Mouse (Mus musculus): Measurements from ENCODE around the gene Dclk2.

Dclk2 gene

DNA sequence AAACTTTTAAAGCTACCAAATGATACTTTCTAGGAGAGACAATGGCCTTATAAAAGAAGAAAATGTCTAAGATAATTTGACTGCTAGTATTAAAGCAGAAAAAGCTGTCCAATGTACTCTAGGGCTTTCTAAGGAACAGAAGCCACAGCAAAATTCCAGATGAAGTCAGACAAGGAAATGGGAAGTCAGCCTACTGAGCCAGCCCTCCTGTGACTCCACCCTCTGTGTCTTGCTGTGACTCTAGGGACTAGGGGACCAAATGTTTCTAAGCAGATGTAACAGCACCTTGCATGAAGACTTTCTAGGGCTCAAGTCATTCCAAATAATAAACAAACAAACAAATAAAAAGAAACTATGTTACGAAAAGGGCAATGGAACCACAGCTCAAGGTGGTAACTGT, 75.1 kb downstream of the Dclk2 start:
- DNase-seq (ENCODE audit: low read depth, low spot score) = peak; percentile 66

DNA sequence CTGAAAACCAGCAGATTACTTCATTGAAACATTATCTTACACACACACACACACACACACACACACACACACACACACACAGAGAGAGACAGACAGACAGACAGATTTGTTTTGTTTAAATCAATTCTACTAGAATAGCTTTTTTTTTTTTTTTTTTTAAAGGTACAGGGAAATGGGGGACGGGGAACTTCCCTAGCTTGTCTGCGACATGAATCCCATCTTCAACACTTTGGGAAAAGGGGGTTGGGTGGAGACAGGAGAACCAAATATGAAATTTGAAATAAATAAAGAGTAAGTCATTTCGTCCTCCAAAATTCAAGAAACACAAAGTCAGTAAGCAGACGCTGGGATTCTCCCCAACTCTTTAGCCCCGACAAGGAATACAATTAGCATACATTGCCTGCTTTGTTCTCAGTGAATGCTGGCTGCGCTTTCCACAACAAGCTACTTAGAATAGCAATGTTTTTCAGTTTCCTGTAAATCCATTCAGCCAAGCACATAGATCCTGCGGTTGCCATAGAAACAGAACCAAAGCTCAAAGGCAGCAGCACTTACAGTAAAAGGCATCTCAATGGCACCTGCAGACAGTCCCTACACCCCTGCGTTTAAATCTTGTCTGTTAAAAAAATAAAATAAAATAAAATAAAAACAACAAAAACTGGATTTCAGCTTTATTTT, 75.7 kb downstream of the Dclk2 start:
- DNase-seq (ENCODE audit: low read depth, low spot score) = peak; percentile 92

DNA sequence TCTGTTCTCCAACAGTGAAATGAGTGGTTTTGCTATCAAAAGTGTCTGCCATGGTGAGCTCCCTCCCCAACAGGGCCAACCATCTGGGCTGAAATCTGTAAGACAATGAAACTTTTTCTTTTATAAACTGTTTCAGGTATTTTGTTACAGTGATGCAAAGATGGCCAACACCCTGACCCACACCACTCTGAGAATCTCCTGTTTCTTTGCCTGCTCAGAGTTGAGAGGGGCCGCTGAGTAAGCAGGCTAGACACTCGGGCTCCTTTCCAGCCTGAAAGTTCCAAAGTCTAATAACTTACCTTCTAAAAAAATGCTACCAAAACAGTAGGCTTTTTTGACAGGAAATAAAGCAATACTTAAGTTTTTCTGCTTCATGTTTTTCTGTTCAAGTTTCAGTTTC, 78.2 kb downstream of the Dclk2 start:
- peak; percentile 50 for DNase-seq (ENCODE audit: low read depth, low spot score)

DNA sequence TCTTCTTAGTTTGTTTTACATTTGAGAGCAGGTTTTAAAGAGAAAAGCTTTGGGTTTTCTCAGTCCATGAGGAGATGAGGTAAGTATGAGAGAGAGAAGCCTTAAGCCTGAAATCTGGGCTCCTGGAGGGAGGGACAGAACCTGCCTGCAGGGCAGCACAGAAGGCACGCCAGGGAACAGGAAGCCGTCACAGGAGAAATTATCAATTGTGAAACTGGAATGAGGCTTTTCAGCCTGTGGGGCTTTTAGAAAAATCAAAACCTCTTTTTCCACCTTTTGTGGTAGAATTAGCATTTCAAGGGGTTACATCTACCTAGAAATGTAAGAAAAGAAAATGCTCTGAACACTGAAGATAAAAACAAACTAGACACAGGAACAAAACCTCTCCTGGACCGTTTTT, 81.0 kb downstream of the Dclk2 start:
- no peak for DNase-seq (ENCODE audit: low read depth, low spot score)

DNA sequence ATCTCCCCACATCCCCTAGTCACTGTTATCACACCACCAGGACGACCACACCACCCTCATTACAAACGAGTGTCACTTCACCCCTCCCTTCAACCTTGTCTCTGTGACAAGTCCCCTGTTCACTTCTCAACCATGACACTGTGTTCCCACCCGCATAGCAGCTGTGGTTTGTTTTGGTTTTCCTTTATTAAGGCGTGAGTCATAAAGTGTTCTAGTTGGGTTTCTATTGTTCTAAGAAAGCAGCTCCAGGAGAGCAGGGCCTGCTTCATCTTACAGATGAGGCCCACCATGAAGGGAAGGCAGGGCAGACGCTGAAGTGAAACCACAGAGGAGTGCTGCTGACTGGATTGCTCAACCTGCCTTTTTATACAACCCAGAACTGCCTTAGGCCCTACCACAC, 83.3 kb downstream of the Dclk2 start:
- no peak for DNase-seq (ENCODE audit: low read depth, low spot score)

DNA sequence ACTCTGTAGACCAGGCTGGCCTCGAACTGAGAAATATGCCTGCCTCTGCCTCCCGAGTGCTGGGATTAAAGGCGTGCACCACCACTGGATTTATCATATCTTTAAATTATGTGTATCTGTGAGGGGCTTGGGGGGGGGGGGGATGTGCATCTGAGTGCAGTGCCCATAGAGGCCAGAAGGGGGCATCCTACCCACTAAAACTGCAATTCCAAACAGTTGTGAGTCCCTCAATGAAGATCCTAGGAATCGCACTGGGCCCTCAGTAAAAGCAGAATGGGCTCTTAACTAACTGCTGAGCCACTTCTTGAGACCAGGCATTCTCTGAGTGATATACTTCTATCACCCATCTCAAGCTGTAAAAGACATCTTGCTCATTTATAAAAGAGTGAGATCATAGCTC, 85.5 kb downstream of the Dclk2 start:
- peak; percentile 43 for DNase-seq (ENCODE audit: low read depth, low spot score)

DNA sequence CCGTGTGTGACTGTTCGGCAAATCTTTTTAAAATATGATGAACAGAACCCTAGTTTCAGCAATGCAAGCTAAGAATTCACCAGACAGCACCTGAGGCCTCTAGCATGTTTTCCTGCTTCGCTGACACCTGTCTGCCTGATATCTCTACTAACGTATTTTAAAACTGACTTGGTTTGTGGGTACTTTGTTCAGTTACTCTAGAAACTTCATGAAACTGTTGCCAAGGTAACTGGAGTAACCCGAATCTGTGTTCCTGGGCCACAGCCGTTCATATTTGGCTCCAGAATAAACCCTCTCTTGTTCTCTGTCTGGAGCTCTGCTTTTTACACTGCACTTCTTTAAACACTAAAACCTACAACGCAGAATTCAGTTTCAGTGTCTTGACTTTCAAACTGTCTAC, 86.3 kb downstream of the Dclk2 start:
- DNase-seq (ENCODE audit: low read depth, low spot score) = no peak

DNA sequence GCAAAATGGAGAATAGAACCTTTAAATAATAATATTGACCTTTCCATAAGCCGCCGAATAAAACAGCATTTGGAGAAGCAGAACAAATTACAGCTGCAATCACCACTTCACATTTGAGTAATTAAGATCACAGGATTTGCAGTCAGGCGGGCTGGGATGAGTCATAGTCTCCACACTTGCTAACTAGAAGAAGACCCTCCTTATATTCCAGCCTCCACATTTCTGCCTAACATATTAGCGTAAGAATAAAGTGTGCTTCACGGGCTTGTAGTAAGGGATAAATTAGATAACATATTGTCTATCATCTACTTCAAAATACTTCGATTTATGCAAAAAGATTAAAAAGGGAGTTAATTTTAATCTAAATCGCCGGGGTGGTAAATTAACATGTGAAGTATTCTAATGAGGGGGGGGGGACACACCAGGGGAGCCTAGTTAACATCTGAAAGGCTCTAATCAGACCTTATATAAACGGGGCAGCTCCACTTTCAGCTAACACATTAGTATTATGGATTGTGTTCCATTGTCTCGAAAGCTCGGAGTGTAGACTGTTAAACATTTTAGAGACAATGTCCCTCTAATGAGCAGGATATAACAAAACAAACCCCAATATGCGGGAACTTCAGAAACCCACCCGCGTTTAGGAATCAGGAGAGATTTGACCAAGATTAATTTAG, 87.9 kb downstream of the Dclk2 start:
- no peak for DNase-seq (ENCODE audit: low read depth, low spot score)

DNA sequence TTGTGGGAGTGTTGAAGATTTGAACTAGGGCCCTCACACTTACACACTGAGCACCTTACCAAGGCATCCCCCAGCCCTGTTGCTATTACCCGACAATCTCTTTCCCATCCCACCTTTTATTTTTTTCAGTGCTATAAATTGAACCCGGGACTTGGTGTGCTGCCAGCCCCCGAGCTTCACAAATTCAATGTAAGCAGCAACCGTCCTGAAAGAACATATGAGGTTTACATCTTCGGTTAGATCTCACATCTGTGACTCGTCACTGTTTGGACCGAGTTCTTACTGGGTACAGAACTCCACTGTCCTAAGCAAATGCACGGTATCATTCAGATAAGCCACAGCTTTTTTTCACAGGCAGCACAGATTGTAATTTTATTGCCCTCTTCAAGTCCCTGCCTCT, 88.5 kb downstream of the Dclk2 start:
- no peak for DNase-seq (ENCODE audit: low read depth, low spot score)

DNA sequence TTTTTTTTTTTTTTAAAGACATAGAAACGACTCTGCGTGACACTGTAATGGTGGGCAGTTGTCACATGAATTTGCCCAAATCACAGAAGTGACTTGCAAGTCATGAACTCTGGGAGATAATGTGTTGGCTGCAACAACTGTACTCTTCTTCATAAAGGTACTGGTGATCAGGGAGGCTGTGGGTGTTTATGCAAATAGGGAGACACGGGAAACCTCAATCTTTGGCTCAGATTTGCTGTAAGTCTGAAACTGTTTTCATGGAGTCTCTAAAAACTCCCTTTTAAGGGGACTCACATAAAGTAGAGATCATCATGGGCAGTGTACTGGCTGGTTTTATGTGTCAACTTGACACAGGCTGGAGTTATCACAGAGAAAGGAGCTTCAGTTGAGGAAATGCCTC, 93.1 kb downstream of the Dclk2 start:
- DNase-seq (ENCODE audit: low read depth, low spot score) = no peak

DNA sequence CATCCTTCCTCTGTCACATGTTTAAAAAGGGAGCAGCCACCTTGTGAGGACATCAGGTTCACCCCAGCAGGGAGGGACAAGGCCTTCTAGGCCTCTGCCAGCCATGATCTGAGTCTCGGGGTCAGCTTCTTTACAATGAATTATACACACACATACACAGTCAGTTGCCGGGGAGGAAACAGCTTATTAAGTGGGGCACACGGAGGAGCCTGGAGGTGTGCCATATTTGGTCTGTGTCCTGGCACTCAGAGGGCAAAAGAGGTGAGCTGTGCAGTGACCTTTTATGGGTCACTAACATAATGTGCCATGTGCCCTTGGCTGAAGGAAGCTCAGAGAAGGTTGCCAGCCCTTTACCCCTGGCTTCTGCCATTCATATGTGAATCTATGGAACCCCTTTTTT, 99.3 kb downstream of the Dclk2 start:
- DNase-seq (ENCODE audit: low read depth, low spot score) = no peak

DNA sequence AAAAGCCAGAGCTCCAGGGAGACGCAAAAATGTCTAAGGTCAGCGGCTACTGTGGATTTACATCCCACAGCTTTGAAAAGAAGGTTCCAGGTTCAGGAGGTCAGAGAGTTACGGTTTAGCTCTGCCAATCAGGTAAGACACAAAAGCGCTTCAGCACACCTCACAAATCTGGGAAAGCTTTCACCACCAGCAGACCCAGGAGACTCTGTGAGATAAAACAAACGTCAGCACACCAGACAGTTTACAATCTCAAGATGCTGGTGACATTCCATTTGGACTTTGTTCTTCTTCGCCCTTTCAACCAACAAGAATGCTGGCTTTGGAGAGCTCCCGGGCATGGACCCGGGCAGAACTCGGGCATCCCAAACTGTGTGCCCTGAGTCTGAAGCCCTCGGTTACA, 100.3 kb downstream of the Dclk2 start:
- no peak for DNase-seq (ENCODE audit: low read depth, low spot score)

DNA sequence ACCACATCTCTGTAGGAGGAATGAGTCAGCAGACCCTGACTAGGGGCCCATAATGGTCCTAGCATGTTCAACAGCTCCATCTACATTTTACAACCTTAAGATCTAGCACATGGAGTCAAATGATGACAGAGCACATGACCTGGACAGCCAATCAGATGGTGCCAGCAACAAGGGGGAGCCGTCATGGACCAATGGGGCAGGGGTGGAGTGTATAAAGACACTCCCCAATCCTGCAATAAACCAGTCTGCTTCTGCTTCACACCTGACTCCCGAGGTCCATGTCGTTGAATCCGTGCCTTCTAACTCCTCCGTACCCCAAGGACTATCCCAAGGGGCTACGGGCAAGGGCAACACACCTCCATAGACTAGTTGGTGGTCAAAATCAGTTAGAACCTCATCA, 101.3 kb downstream of the Dclk2 start:
- peak; percentile 35 for DNase-seq (ENCODE audit: low read depth, low spot score)

DNA sequence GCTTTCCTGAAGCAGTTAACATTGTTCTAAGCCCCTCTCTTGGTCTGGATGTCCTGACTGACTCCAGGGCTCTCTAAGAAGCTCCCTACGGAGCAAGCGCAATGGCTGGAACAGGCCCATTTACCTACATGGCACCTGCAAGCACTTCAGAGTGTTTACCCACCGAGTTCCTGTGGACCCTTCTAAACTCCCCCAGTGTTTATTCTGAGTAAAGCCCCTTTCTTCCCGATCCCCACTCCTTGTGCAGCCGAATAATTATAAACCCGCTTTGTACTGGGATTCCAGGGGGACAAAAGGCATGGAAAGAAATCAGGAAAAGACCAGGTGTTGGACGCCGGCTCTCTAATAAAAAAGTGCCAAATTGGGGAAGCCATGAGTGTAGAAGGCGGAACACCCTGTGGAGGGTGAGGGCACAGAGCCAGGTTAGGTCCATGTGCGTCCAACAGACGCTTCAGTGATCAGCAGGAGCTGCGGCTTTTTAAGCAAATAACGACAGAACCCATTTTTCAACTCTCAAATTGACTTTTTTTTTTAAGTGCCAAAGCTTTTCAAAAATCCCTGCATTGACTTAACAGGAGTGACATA, 102.6 kb downstream of the Dclk2 start:
- no peak for DNase-seq (ENCODE audit: low read depth, low spot score)

DNA sequence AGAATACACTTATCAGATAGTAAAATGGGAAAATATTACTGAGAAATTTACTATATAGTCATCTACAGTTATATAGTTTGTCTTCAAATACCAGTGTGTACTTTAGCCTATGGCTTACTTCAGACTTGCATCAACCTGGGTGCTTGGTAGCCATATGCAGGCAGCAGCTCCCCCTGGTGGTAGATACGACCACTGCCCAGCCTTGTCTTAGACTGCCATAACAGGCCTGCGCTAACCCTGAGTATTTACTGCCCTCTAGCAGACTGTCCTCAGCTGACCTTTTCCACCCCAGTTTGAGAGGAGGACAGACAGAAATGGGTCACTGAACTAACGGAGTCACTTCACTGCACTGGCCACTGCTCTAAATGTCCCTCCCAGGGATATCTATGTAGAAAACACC, 108.0 kb downstream of the Dclk2 start:
- peak; percentile 86 for DNase-seq (ENCODE audit: low read depth, low spot score)

DNA sequence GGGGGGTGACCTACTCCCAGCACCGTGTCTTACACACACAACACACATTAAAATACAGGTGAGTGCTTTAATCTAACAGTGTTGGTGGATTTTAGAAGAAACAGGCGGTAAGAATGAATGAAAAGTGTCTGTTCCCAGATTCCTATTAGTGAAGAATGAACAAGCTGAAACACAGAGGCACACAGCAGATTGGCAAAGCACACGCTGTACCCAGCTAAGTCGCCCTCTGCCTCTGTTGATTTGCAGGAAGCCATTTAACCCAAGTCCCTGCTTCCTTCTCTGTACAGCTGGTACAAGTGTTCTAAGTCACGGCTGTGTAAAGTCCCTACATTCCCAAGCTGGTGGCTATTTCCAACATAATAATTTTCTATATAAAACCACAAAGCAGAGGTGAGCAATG, 109.7 kb downstream of the Dclk2 start:
- no peak for DNase-seq (ENCODE audit: low read depth, low spot score)

DNA sequence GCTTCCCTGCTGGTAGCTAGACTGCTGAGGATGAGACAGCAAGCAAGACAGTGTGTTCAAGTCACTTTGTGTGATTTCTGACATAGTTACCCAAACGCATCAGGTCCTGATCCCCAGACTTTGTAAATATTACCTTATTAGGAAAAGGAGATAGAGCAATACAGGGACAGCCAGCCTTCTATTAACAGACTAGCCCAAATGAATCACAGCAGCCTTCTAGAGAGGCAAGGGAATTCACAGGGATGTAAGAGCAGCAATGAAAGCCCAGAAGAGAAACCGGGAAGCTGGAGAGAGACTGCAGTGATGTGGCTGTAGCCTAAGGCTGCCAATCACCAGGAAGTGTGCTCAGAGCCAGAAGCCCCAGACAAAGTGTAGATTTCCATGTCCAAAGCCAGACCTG, 111.0 kb downstream of the Dclk2 start:
- DNase-seq (ENCODE audit: low read depth, low spot score) = no peak

DNA sequence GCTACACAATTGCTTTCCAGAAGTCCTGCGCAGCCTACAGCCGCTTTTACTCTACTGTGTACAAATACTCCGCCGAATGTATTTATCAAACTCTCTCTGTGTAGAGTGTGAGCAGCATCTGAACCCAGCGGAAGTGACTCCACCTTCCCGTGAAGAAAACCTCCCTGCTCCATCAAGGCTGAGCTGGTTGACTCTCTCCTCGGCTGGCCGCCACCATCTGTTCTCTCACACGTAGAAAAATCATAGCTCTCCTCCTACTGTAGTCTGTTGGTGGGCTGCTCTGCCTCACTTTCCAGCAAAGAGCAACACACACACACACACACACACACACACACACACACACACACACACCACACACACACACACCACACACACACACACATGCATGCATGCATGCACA, 111.5 kb downstream of the Dclk2 start:
- DNase-seq (ENCODE audit: low read depth, low spot score) = no peak

DNA sequence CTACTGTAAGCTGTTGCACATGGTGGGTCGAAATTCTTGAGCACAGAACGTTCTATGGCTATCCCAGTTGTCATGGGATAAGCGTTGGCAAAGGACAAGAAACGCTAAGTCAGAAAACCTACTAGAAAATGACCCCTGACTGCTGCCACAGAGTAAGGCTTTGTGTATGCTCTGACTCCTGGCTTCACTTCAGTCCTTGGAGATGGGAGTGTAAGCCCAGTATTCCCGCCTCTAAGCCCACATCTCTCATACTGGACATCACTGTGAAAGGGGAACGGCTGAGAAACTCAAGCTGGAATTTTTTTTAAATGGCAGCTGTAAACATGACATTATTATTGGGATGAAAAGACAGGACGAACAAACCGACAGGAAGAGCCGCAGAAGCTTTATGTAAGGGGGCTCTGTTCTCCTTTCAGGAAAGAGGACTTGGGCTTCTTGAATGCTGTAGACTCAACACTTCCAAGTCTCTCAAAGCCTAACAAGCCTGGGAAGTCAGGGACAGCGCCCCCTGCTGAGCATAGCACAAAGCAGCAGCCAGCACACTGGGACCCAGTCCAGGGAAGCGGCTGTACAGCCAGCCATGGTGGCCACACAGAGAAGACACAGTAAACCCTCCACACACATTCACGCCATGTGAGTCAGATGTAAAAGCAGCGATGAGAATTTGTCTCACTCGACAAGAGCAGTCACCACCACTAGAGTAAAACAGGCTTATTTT, 112.7 kb downstream of the Dclk2 start:
- peak; percentile 85 for DNase-seq (ENCODE audit: low read depth, low spot score)

DNA sequence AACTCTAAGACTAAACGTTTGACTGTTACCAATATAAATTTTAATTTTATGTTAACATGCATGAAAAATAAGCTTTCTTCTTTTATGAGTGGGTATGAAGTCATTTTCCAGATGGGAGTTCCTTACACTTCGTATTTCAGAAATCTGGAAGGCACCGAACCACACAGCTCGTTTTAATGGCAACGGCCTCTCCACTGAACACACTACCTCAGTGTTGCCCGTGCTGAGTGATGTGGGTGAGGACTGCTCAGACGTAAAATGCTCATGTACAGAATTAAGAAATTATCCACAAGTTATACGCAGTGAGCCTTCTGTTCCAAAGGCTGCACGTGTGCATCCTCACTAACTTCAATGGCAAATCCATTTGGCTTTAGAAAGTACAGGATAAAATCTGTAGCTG, 113.8 kb downstream of the Dclk2 start:
- DNase-seq (ENCODE audit: low read depth, low spot score) = no peak

DNA sequence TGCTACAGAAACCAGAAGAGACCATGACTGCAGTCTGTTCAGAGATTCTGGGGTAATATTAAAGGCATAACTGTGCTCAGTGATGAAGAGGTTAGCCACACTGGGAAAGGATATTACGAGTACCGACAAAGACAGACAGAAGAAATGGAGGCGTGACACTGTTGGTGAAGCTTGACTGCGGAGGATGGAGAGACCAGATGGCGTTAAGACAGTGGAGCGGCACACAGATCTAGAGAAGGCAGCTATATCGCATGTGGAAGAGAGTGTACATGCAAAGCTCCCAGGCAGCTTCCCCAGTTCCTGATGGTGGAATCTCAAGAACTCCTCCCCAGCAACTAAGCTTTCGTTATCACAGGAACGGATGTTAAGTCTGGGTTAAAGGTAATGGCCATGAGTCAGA, 116.4 kb downstream of the Dclk2 start:
- DNase-seq (ENCODE audit: low read depth, low spot score) = no peak

DNA sequence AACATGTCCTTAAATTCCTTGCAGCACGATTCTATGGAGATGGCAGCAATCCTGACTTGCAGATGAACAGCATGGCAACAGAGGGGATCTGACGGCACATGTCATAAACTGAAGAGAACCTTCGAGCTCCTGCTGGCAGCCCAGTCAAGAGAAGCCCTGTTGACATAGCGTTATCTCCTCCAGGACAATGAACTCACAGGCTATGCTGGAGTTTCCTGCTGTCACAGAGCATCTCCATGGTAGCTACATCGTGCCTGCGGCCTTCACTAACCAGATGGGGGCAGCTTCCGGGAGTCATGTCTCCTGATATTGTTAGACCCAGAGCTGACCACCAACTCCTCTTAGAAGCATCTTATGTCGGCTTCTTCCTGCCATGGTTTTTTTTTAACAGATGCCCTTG, 117.8 kb downstream of the Dclk2 start:
- DNase-seq (ENCODE audit: low read depth, low spot score) = no peak

DNA sequence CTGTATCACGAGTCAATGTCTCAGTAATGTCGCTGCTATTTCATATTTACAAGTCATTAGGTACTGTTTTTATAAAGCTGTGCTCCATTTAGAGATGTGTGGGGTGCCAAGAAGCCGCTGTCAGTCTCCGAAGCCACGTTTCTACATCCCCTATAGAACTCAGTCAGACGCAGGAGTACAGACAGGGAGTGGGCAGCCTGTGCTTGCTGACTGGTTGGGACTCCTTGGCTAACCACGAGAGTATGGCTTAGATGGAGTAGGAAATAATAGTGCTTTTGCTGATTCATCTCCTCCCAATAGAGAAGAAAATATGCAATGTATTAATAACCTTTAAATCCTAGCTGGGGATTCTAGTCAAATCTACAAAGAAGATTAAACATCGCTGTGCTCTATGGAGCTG, 119.8 kb downstream of the Dclk2 start:
- no peak for DNase-seq (ENCODE audit: low read depth, low spot score)
